Mouse (Mus musculus) spleen, adult 2 months (tissue): ENCODE results near the gene Palm3. TPM values are rescaled to one million over a fixed set of nuclear protein-coding genes. Genes with fewer than 3 reads are reported as not detected.
A peak's percentile ranks its signal among the peaks of the same experiment; 100 is the strongest.

Source experiments
- DNase-seq, 2 experiments: peaks; one replicate each; pipeline versions ENCODE4 v3.0.0 to v3.0.0-alpha.2; 2012 to 2021; ENCODE audit warnings: low spot score in 2 of 2, low read depth in 1 of 2
- H3K27ac ChIP-seq: fragments of 200-500 bp; 2 replicates; pipeline ENCODE4 v1.5.1; 2012; ENCODE audit warnings: low read length, inconsistent platforms; ENCODE audit not compliant: insufficient read depth
- H3K27me3 ChIP-seq: fragments of 200-500 bp; 2 replicates; pipeline ENCODE4 v1.6.1; 2012; ENCODE audit warnings: mild to moderate bottlenecking, moderate library complexity, low read length, inconsistent platforms; ENCODE audit not compliant: control insufficient read depth, insufficient read depth
- H3K36me3 ChIP-seq: fragments of 200-500 bp; 2 replicates; pipeline ENCODE4 v1.6.1; 2012; ENCODE audit warnings: mild to moderate bottlenecking, low read length, inconsistent platforms; ENCODE audit not compliant: control insufficient read depth, insufficient read depth
- H3K4me1 ChIP-seq: fragments of 200-500 bp; 2 replicates; pipeline ENCODE4 v1.6.1; 2011; ENCODE audit warnings: inconsistent platforms; ENCODE audit not compliant: control insufficient read depth, insufficient read depth, insufficient read length
- H3K4me3 ChIP-seq: fragments of 200-500 bp; 2 replicates; pipeline ENCODE4 v1.5.1; 2011; ENCODE audit warnings: mild to moderate bottlenecking, inconsistent platforms; ENCODE audit not compliant: insufficient read depth, insufficient read length; ENCODE audit errors: extremely low read depth
- CTCF ChIP-seq: fragments of 200-500 bp; IDR thresholded peaks from 2 replicates; pipeline ENCODE4 v1.5.1; 2011; ENCODE audit warnings: mild to moderate bottlenecking, inconsistent platforms; ENCODE audit not compliant: insufficient read depth, insufficient read length, insufficient replicate concordance; ENCODE audit errors: extremely low read depth
- POLR2A ChIP-seq: fragments of 200-500 bp; IDR thresholded peaks from 2 replicates; pipeline ENCODE4 v1.6.1; 2011; ENCODE audit warnings: low read depth, low read length, inconsistent platforms
- WGBS: fragments of 180-500 bp; shearing (Covaris S2); methylation state at CpG from one replicate; pipeline ENCODE4 v1.1.7; 2018; 5-methylcytosine and 5-hydroxymethylcytosine counted together
- polyA plus RNA-seq: library from polyadenylated mRNA; depleted of rRNA; stranded (reverse); fragments of >200 nt; gene quantifications from 2 replicates; pipeline ENCODE4 v1.2.3, GENCODE M21; 2012

The Palm3 gene
- polyA plus RNA-seq, 1 experiment = 0.23 TPM

DNA sequence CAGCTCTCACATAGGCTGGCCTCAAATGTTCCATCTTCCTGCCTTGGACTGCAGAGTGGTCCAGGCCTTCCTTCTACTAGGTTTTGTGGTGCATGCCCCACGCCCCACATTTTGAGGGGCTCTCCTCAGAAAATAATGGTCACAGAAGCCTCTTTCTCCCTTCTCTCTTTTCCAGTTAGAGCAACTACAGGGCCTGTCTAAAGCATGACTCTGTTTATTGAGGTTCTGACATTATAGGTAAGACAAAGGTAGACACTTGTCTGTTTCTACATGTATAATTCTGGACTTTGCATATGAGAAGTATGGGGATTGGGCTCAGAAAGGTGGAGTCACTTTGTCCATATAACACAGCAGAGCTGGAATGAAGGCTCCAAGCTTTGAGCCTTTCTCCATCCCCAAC, 43.8 kb downstream of the Palm3 start, which contains the start of gene Gm10643:
TSS of gene Gm10643 (minus strand) at position 101 of the 400 bp plus-strand sequence.
- 76% methylated on average over 1 of the region's 1 CpGs for WGBS
- TF ChIP-seq CTCF (no peak), POLR2A (no peak)
- peaks cover 20% of the 10 kb centered on the region for H3K4me1 ChIP-seq
- no peaks in the 10 kb centered on the region for H3K36me3 ChIP-seq
- H3K27me3 ChIP-seq = no peaks in the 10 kb centered on the region
- peak within 1 kb of the TSS; percentile 97 for H3K27ac ChIP-seq
- H3K4me3 ChIP-seq = peak within 1 kb of the TSS; percentile 70
- DNase-seq = no peak

DNA sequence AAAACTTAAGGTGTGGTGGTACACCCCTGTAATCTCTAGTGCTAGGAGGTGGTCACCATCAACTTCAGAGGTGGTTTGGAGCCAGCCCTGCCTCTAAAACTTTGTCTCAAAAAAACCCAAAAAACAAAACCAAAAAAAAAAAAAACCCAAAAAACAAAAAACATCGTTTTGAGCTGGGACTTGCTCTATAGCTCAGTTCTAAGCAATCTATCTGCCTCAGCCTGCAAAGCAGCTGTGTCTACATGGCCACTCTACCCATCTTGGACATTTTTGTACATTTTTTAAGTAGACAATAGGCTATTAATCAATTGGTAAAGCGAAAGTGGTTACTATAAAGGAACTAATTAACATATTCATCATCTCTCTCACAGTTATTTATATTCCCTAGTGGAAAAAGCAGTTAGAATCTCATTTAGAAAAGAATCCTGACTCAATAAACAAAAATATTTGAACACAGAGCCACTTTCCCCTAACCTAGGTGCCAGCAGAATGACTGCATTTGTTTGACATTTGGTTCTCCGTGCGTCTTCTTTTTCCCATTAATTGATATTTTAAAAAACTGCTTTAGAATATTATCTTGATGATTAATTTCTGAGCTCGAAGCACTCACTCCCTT, 44.3 kb downstream of the Palm3 start:
- Histone ChIP-seq H3K36me3 (no peaks in the 10 kb centered on the region), H3K4me3 (peak overlapping the region; percentile 70), H3K27me3 (no peaks in the 10 kb centered on the region), H3K4me1 (peaks cover 21% of the 10 kb centered on the region), H3K27ac (peak overlapping the region; percentile 97)
- no peak for DNase-seq
- TF ChIP-seq POLR2A = no peak
- no peak for TF ChIP-seq CTCF
- 12% methylated on average over 5 of the region's 5 CpGs for WGBS

DNA sequence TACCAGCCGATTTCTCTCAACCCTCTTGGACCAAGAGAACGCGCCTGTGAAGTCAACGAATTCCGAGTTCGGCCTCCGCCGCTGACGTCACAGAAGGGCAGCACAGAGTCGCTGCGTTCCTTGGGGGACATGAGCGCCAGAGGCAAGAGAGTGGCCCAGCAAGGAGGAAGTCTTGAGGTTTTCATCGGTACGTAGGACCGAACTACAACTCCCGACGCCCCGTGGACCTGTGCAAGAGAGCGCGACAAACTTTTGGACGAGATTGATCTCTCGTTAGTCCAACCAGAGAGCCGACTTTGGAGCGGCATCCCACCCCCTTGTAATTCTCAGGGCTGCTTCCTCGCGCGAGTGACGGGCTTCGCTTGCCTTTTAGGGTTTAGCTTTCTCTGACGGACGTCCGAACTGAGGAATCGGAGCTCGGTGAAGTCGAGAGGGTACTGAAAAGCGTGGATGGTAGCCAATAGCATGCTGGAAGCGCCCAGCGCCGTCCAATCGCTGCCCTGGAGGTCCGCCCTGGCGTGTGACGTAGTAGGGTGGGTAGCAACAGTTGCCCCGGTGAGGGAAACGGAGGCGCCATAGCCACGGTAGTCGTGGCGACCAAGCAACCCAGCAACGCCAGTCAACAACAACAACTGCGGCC, 45.1 kb downstream of the Palm3 start, which contains the start of gene Rfx1:
TSS of gene Rfx1 (plus strand) at position 544 of the 640 bp plus-strand sequence.
- WGBS = under 1% methylated on average over 51 of the region's 51 CpGs
- Histone ChIP-seq H3K4me3 (peak within 1 kb of the TSS; percentile 73), H3K27ac (peak within 1 kb of the TSS; percentile 95), H3K27me3 (no peaks in the 10 kb centered on the region), H3K36me3 (no peaks in the 10 kb centered on the region), H3K4me1 (peaks cover 21% of the 10 kb centered on the region)
- TF ChIP-seq POLR2A (peak; percentile 81), CTCF (no peak)
- peak; percentile 99 to 100 for DNase-seq

DNA sequence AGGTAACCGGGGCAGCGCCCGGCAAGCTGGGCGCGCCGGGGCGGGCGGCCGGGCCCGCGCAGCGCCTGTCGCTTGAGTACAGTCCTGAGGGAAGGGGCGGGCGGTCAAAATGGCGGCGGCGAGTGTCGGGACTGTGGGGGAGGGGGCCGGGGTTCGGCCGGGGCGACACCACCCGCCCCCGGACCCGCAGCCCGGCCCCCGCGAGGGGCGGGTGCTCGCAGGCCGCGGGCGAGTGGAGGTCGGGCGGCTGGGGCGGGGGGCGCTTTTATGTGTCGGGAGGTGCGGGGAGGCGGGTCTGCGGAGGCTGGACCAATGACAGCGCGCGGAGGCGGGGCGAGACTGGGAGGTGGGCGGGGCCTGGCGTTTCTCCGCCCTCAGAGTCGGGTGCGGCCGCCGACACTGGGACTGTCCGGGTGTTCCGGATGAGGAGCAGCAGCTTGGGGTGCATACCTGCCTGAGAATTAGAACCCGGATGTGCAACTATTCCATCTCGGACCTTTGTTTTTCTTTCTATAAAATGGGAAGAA, 45.8 kb downstream of the Palm3 start:
- no peaks in the 10 kb centered on the region for H3K36me3 ChIP-seq
- TF ChIP-seq CTCF (no peak), POLR2A (peak; percentile 53)
- peak overlapping the region; percentile 85 for H3K27ac ChIP-seq
- H3K27me3 ChIP-seq = no peaks in the 10 kb centered on the region
- 2% methylated on average over 53 of the region's 58 CpGs for WGBS
- H3K4me3 ChIP-seq = peak overlapping the region; percentile 73
- H3K4me1 ChIP-seq = peaks cover 21% of the 10 kb centered on the region
- DNase-seq = peak; percentile 78 to 96

DNA sequence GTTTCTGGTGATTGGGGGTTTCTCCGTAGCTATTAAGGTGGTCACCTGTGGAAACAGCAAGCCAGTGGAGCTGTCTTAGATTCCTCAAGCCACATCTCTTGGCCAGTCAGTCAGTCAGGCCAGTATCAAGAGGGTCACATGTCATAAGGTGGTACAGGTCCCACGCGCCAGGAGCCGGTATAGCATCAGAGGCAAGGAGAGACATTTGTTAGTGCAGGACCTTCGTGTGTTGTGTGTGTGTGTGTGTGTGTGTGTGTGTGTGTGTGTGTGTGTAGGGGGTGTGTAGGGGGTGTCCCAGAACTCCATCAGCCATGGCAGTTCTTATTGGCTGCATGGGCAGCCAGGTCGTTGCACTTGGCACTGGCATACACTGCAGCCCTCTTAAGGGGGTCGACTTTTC, 46.6 kb downstream of the Palm3 start:
- no peak for DNase-seq
- 81% methylated on average over 7 of the region's 7 CpGs for WGBS
- H3K27ac ChIP-seq = peak overlapping the region; percentile 16; the same call in 1 of the 2 replicates
- no peak for TF ChIP-seq CTCF
- no peak for TF ChIP-seq POLR2A
- H3K4me1 ChIP-seq = peaks cover 26% of the 10 kb centered on the region
- H3K36me3 ChIP-seq = no peaks in the 10 kb centered on the region
- H3K27me3 ChIP-seq = no peaks in the 10 kb centered on the region
- H3K4me3 ChIP-seq = no peak overlapping the region

DNA sequence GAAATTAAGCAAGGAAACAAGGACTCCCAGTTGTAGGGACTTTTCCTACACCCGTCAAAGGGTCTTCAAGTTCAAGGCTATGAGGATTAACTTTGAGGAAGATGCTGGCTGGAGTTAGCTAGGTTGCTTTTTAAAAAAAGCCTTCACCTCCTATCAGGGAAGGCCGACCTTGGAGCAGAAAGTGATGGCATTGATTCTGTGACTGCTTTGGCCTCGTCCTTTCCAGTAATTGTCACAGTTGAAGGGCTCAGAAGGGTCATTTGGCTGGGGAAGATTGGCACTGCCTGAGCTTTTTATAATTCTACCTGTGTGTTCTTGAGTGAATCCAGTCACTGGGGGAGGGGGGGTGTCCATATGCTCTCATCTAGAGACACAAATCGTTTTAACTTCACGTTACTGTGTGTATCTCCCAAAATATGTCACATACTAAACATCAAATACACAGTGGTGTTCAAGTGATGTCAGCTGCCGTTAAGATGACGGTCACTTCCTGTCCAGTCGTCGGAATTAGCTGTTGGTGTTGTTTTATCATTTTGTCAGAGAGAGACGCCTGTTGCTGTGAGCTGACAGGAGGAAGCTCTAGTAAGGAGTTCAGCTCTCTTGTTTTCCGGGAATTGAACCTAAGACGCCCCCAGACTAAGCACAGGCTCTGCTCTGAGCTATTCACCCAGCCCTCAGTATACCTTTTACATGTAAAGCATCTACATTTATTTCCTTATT, 47.2 kb downstream of the Palm3 start:
- DNase-seq = no peak
- 68% methylated on average over 12 of the region's 12 CpGs for WGBS
- Histone ChIP-seq H3K27ac (peak overlapping the region; percentile 16; the same call in 1 of the 2 replicates), H3K4me1 (peaks cover 29% of the 10 kb centered on the region), H3K4me3 (no peak overlapping the region), H3K27me3 (no peaks in the 10 kb centered on the region), H3K36me3 (no peaks in the 10 kb centered on the region)
- TF ChIP-seq POLR2A (no peak), CTCF (no peak)
